Mouse (Mus musculus) cerebellum, adult 8-10 months (tissue): ENCODE data around the gene Elavl4.

Experiments
- DNase-seq: peaks from one replicate; pipeline ENCODE4 v3.0.0; 2022

The Elavl4 gene

GRCm38 (mm10) chr4:110157515-110158159 is 194.1 kb downstream of the Elavl4 start:
- no peak for DNase-seq

DNA sequence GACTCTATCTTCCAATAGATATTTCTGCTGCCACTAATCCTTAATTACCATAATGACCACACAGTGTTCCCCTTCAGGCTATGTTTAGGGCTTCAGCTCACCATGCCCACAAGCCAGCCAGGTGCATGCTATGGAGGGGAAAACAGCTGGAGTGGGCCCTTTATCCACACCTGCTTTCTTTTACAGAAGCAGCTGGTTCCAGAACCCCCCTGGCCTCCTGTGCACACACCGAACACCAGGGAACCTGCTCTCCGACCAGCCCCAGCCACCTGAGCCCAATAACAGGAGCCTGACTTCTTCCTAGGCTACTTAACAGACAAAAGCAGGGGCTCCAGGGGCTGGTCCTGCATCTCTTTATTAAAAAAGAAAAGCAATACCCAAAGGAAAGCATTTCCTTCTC is 195.8 kb downstream of the Elavl4 start:
- DNase-seq: no peak
